Mouse (Mus musculus): ENCODE results near the gene Gm10058. TPM values are rescaled to one million over a fixed set of nuclear protein-coding genes. Genes with fewer than 3 reads are reported as not detected.
"Not testable (repeated sequence)": the region's sequence is repeated elsewhere in the genome, so short reads cannot be mapped to it uniquely, and the experiment has no call there.

Gm10058 gene
- total RNA-seq (2012; rRNA removed) (not detected in 2 replicates), total RNA-seq (2014; rRNA removed) (not detected in 2 replicates), polyA plus RNA-seq (2012; ENCODE audit: insufficient read length, low read depth) (not detected in 2 replicates)

DNA sequence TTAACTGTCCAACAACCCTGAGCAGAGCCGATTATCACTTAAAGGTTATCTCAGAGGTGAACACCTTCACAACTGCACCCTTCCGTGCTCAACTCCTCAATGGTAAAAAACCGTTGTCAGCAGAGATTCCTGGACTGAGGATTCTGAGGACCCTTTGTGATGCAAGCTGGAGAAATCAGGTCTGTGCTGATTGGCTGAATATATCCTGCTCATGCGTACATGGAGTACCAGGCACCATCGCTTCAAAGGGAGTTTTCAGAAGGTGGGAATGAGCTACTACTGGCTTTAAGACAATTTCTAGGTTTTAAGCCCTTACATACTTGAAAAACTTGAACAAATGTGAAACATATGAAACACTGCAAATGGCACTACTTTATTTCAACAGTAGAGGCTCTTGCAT lies at the start of gene Gm10058:
TSS of gene Gm10058 (minus strand) at position 101 of the 400 bp plus-strand sequence.
- DNase-seq (ENCODE audit: extremely low read depth); H3K4me2 ChIP-seq (ENCODE audit: insufficient read depth, low read depth, poor library complexity, severe bottlenecking); H3K27me3 ChIP-seq (replicated peaks); in situ Hi-C loops (cut with MboI; ENCODE audit: low pct_ligation_motif_present, low pct_unique_long_range_greater_than_20kb, low sequenced_read_pairs); H3K9me3 ChIP-seq (replicated peaks; ENCODE audit: low read length); H3K4me1 ChIP-seq (ENCODE audit: control insufficient read depth in 1 of 2, insufficient read depth in 2 of 2); H3K9ac ChIP-seq (ENCODE audit: insufficient read depth, low read depth); H3K36me3 ChIP-seq (replicated peaks in 1 of 2; ENCODE audit: control insufficient read depth in 1 of 2, insufficient read depth in 1 of 2, low read length in 1 of 2); H3K79me2 ChIP-seq (replicated peaks; ENCODE audit: control insufficient read depth, extremely low read depth, insufficient read depth, poor library complexity, severe bottlenecking); H3K27ac ChIP-seq (ENCODE audit: insufficient read depth, low read depth); H3K4me3 ChIP-seq (replicated peaks in 1 of 3; ENCODE audit: low read depth in 2 of 3, low read length in 2 of 3, poor library complexity in 1 of 3); dilution Hi-C loops (cut with MboI; ENCODE audit: extremely low pct_ligation_motif_present, extremely low pct_unique_long_range_greater_than_20kb, low sequenced_read_pairs): not testable (repeated sequence)
